Mouse (Mus musculus): ENCODE measurements around the gene Pigs.
A peak's percentile ranks its signal among the peaks of the same experiment; 100 is the strongest.

Gene Pigs

DNA sequence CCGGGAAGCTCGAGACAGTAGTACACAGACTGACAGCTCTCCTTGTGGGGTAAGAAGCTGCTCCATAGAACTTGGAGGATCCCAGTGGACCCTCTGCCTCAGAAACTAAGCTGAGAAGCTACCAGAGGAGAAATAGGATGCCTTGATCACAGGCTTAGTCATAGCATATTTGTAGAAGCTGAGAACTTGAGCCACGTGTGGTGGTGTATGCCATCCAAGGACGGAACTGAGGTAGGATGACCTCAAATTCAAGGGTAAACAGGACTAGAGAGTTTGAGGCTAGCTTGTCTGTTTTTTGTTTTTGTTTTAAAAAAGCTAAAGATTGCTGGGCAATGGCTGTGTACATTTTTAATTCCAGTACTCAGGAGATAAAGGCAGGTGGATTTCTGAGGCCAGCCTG, 22.9 kb upstream of the Pigs start:
- H3K36me3 ChIP-seq (ENCODE audit: insufficient read depth, low read length), result peaks cover 67% of the 10 kb centered on the region

DNA sequence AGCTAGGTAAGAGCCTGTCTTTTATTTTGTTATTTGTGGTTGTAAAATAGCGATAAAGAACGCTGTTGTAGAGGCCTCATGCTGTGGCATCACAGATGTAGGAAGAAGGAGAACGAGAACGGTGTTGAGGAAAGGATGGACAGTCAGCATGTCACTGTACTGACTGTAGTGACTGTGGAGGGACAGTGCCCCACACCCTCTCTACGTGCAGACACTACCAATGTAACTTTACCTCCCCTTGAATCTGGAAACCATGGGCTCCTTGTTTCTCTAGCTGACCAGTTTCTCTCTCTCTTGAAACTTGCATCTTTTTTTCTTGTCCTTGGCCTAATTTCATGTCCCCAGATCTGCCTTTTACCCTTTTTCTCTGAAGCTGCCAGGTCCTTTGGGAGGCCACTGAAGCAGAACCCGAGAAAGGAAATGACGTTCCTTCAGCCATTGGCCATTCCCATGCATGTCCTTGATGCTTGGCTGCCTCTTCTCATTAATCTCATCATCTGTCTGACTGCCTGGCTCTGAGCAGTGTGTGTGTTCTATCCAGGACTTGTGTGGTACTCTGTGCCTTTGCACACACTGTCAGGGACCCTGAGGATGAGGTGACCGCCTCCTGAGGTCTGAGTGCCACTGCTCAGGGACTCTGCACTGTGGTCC, 17.2 kb upstream of the Pigs start:
- H3K36me3 ChIP-seq (ENCODE audit: insufficient read depth, low read length), result peaks cover 91% of the 10 kb centered on the region
- no peaks in the 10 kb centered on the region for H3K27me3 ChIP-seq (ENCODE audit: insufficient read depth, low read length)
- TF ChIP-seq NANOG (IDR thresholded peaks at IDR 0.05; ENCODE audit: borderline replicate concordance, low read length), result no peak
- no peak for TF ChIP-seq POU5F1 (IDR thresholded peaks at IDR 0.05; ENCODE audit: borderline replicate concordance, low read length)
- TF ChIP-seq CTCF (conservative IDR thresholded peaks at IDR 0.05; ENCODE audit: low read length), result no peak
- peaks cover 41% of the 10 kb centered on the region for H3K4me1 ChIP-seq (replicated peaks; ENCODE audit: low read depth, low read length)
- H3K9me3 ChIP-seq (ENCODE audit: low read length), result no peaks in the 10 kb centered on the region
- H3K4me3 ChIP-seq (replicated peaks; ENCODE audit: low read length), result no peak overlapping the region

More for the DNA sequence above, 22.9 kb upstream of the Pigs start:
- TF ChIP-seq NANOG (IDR thresholded peaks at IDR 0.05; ENCODE audit: borderline replicate concordance, low read length) (no peak), POU5F1 (IDR thresholded peaks at IDR 0.05; ENCODE audit: borderline replicate concordance, low read length) (no peak), CTCF (conservative IDR thresholded peaks at IDR 0.05; ENCODE audit: low read length) (no peak)
- H3K4me3 ChIP-seq (replicated peaks; ENCODE audit: low read length), result no peak overlapping the region
- no peaks in the 10 kb centered on the region for H3K9me3 ChIP-seq (ENCODE audit: low read length)
- no peaks in the 10 kb centered on the region for H3K27me3 ChIP-seq (ENCODE audit: insufficient read depth, low read length)
- H3K4me1 ChIP-seq (replicated peaks; ENCODE audit: low read depth, low read length), result peaks cover 55% of the 10 kb centered on the region

DNA sequence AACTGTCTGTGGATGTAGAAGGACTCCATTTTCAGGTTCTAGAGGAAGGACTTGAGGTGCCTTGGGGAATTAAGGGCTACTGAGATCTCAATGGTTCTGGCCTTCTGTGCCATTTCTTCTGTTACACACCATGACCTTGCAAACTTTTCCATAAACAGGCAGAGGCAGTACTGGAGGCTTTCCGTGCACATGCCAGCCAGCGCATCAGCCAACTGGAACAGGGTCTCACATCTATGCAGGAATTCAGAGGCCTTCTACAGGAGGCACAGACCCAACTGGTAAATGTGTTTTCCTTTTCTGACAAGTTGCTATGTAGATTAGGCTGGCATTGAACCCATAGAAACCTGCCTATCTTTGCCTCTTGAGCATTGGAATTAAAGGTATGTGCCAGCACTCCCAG, 14.6 kb upstream of the Pigs start:
- TF ChIP-seq POU5F1 (IDR thresholded peaks at IDR 0.05; ENCODE audit: borderline replicate concordance, low read length) (no peak), NANOG (IDR thresholded peaks at IDR 0.05; ENCODE audit: borderline replicate concordance, low read length) (no peak), CTCF (conservative IDR thresholded peaks at IDR 0.05; ENCODE audit: low read length) (no peak)

DNA sequence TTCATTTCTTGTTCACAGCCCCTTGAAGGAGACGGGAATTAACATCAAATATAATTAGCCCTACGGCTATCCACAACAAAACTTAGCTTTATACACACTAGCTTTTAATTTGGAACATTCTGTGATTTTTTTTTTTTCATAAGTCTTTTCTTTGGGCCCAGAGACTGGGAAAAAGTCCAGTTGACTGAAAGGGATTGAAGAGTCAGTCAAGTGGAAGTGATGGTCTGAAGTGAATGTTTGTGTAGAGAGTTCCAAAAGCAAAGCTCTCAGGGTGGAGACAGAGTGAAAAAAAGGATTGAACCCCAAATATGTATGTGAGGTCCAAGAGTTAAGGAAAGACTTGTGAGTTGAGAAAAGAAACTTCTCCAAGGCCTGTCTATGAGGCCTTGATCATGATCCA, 9.8 kb upstream of the Pigs start:
- H3K4me3 ChIP-seq (replicated peaks; ENCODE audit: low read length), result no peak overlapping the region
- H3K27me3 ChIP-seq (ENCODE audit: insufficient read depth, low read length), result no peaks in the 10 kb centered on the region
- peaks cover 89% of the 10 kb centered on the region for H3K36me3 ChIP-seq (ENCODE audit: insufficient read depth, low read length)
- TF ChIP-seq CTCF (conservative IDR thresholded peaks at IDR 0.05; ENCODE audit: low read length) (no peak), NANOG (IDR thresholded peaks at IDR 0.05; ENCODE audit: borderline replicate concordance, low read length) (no peak), POU5F1 (IDR thresholded peaks at IDR 0.05; ENCODE audit: borderline replicate concordance, low read length) (no peak)
- peaks cover 68% of the 10 kb centered on the region for H3K4me1 ChIP-seq (replicated peaks; ENCODE audit: low read depth, low read length)
- H3K9me3 ChIP-seq (ENCODE audit: low read length), result no peaks in the 10 kb centered on the region

More for the DNA sequence above, 14.6 kb upstream of the Pigs start:
- H3K36me3 ChIP-seq (ENCODE audit: insufficient read depth, low read length), result peaks cover 95% of the 10 kb centered on the region
- H3K27me3 ChIP-seq (ENCODE audit: insufficient read depth, low read length), result no peaks in the 10 kb centered on the region
- no peaks in the 10 kb centered on the region for H3K9me3 ChIP-seq (ENCODE audit: low read length)
- peaks cover 44% of the 10 kb centered on the region for H3K4me1 ChIP-seq (replicated peaks; ENCODE audit: low read depth, low read length)
- no peak overlapping the region for H3K4me3 ChIP-seq (replicated peaks; ENCODE audit: low read length)

DNA sequence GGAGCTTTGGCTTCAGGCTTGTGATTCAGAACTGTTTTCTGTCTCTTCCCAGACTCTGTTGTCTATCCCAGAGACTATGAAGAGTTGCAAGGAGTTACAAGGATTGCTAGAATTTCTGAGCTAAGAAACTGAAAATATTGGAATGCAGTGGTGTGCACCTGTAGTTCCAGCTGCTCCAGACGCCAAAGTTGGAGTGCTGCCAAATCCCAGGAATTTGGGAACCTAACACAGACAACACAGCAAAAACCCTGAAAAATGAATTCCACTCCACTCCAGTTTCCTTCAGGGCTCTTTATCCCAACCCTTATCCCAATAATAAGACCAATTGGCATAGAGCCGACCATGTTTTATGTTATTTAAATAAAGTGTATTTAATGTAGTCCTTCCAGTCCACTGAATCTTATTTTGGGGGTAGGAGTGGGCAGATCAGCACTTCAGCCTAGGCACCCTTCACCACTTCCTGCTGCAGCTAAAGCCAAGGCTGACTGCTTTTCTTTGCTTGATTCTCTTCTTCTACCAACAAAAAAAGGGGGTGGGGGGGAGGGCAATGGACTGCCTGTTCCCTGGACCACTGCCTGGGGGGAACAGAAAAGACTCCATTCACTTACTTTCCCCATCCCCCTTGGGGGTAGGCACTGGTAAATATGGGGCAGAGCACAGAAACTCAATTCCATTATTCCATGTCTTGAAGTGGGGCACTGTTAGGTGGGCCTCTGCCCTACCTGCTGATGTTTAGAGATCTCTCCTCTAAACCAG, 6.0 kb upstream of the Pigs start:
- peaks cover 56% of the 10 kb centered on the region for H3K4me1 ChIP-seq (replicated peaks; ENCODE audit: low read depth, low read length)

DNA sequence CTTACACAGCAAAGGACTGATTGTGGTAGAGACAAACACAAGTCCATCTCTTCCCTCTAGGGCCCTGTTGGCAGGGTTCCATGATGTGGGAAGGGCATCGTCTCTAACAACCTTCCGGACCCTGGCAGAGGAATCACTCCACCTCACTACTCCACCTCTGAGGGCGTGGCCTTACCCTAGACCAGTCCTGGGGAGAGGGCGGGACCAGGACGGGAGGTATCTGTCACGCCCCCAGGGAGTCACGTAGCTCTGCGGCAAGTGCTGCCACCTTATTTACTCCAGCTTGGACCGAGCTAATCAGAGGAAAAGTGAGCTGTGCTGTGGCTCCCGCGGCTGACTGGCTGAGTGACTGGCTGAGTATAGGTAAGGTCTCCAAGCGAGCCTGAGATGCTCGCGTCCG, 5.4 kb upstream of the Pigs start, which contains the start of gene Aldoc:
Aldoc (plus strand) TSS at position 109 of the 400 bp plus-strand sequence.
- TF ChIP-seq NANOG (IDR thresholded peaks at IDR 0.05; ENCODE audit: borderline replicate concordance, low read length) (no peak), POU5F1 (IDR thresholded peaks at IDR 0.05; ENCODE audit: borderline replicate concordance, low read length) (no peak)
- H3K36me3 ChIP-seq (ENCODE audit: insufficient read depth, low read length), result peaks cover 76% of the 10 kb centered on the region

More for the DNA sequence above, 6.0 kb upstream of the Pigs start:
- H3K27me3 ChIP-seq (ENCODE audit: insufficient read depth, low read length), result no peaks in the 10 kb centered on the region
- H3K36me3 ChIP-seq (ENCODE audit: insufficient read depth, low read length), result peaks cover 83% of the 10 kb centered on the region
- H3K9me3 ChIP-seq (ENCODE audit: low read length), result no peaks in the 10 kb centered on the region
- peak overlapping the region; percentile 76 for H3K4me3 ChIP-seq (replicated peaks; ENCODE audit: low read length)
- TF ChIP-seq NANOG (IDR thresholded peaks at IDR 0.05; ENCODE audit: borderline replicate concordance, low read length) (no peak), POU5F1 (IDR thresholded peaks at IDR 0.05; ENCODE audit: borderline replicate concordance, low read length) (no peak), CTCF (conservative IDR thresholded peaks at IDR 0.05; ENCODE audit: low read length) (no peak)

DNA sequence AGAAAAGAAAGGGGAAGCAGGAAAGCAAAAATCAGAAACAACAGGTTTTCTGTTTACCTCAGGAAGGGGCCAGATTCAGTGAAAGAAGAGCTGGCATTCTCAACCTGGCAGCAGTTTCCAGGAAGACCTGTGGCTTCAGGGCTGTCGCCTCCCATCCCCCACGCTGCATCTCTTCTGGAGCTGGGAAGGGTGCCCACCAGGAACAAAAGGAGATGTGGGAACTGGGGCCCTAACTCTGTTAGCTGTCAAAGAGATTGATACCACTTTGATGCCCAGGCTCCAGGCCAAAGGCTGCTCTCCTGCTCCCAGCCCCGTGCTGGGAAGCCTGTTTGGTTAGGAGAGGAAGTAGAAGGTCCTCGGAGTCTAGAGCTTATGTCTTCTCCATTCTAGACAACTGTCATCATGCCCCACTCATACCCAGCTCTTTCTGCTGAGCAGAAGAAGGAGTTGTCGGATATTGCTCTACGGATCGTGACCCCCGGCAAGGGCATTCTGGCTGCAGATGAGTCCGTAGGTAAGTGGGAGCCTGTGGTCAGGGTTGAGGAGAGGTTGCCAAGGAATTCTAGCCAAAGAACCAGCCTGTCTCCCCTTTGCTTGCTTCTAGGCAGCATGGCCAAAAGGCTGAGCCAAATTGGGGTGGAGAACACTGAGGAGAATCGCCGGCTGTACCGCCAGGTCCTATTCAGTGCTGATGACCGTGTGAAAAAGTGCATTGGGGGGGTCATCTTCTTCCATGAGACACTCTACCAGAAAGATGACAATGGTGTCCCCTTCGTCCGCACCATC, 4.0 kb upstream of the Pigs start:
- no peaks in the 10 kb centered on the region for H3K27me3 ChIP-seq (ENCODE audit: insufficient read depth, low read length)

More for the DNA sequence above, 5.4 kb upstream of the Pigs start, which contains the start of gene Aldoc:
- Histone ChIP-seq H3K9me3 (ENCODE audit: low read length) (no peaks in the 10 kb centered on the region), H3K27me3 (ENCODE audit: insufficient read depth, low read length) (no peaks in the 10 kb centered on the region), H3K4me3 (replicated peaks; ENCODE audit: low read length) (peak within 1 kb of the TSS; percentile 76), H3K4me1 (replicated peaks; ENCODE audit: low read depth, low read length) (peaks cover 50% of the 10 kb centered on the region)

DNA sequence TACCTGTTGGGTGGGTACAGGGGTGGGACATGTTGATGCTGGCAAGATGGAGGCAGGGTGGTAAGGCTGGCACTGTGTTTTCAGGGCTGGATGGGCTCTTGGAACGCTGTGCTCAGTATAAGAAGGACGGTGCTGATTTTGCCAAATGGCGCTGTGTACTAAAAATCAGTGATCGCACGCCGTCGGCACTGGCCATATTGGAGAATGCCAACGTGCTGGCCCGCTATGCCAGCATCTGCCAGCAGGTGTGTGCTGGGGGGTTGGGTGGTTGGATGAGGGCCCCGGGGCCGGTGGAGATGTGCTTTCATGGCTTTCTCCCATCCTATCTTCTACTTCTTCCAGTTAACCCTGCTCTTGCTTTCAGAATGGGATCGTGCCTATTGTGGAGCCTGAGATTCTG, 3.2 kb upstream of the Pigs start:
- Histone ChIP-seq H3K36me3 (ENCODE audit: insufficient read depth, low read length) (peaks cover 55% of the 10 kb centered on the region), H3K4me1 (replicated peaks; ENCODE audit: low read depth, low read length) (peaks cover 44% of the 10 kb centered on the region), H3K4me3 (replicated peaks; ENCODE audit: low read length) (no peak overlapping the region), H3K9me3 (ENCODE audit: low read length) (no peaks in the 10 kb centered on the region), H3K27me3 (ENCODE audit: insufficient read depth, low read length) (no peaks in the 10 kb centered on the region)
- TF ChIP-seq POU5F1 (IDR thresholded peaks at IDR 0.05; ENCODE audit: borderline replicate concordance, low read length) (no peak), NANOG (IDR thresholded peaks at IDR 0.05; ENCODE audit: borderline replicate concordance, low read length) (no peak), CTCF (conservative IDR thresholded peaks at IDR 0.05; ENCODE audit: low read length) (0 out of 2 replicates have a peak, but pooled peaks have one; percentile 7)

More for the DNA sequence above, 4.0 kb upstream of the Pigs start:
- peaks cover 41% of the 10 kb centered on the region for H3K4me1 ChIP-seq (replicated peaks; ENCODE audit: low read depth, low read length)
- TF ChIP-seq POU5F1 (IDR thresholded peaks at IDR 0.05; ENCODE audit: borderline replicate concordance, low read length) (no peak), CTCF (conservative IDR thresholded peaks at IDR 0.05; ENCODE audit: low read length) (no peak), NANOG (IDR thresholded peaks at IDR 0.05; ENCODE audit: borderline replicate concordance, low read length) (no peak)
- H3K36me3 ChIP-seq (ENCODE audit: insufficient read depth, low read length), result peaks cover 63% of the 10 kb centered on the region
- peak overlapping the region; percentile 76; the same call in 1 of the 2 replicates for H3K4me3 ChIP-seq (replicated peaks; ENCODE audit: low read length)
- H3K9me3 ChIP-seq (ENCODE audit: low read length), result no peaks in the 10 kb centered on the region

All from E14TG2a.4 (cell line).